In genomic region chr4:68910942-68911341, GRCm38 (mm10) we compare ENCODE assay signal across 31 mouse cellular contexts. TPM values are rescaled to one million over a fixed set of nuclear protein-coding genes. Genes with fewer than 3 reads are reported as not detected.
DNase-seq lines count a peak whose midpoint lies in the region; ATAC-seq and TF ChIP-seq lines count a peak whose summit lies in the region.
"Had no signal": no experiment of that assay in that cellular context is flagged by ENCODE, and none has a peak within 500 bp of the region (broad histone marks: within the 10 kb centered on the region; RNA-seq: fewer than 3 reads in every experiment).

No protein-coding gene starts in this region.

- H3K4me2 ChIP-seq in embryonic facial prominence, embryonic 14.5 days (ENCODE audit: low read depth, low read length) = no peak overlapping the region
- H3K4me2 ChIP-seq: embryonic facial prominence, embryonic 12.5 days; forebrain, embryonic 15.5 days; heart, embryonic 13.5 days; hindbrain, embryonic 15.5 days; liver, embryonic 15.5 days; lung, embryonic 15.5 days; midbrain, embryonic 15.5 days; neural tube, embryonic 15.5 days had no signal

- H3K4me3 ChIP-seq in embryonic facial prominence, embryonic 14.5 days (ENCODE audit: low read depth, low read length) = no peak overlapping the region
- no peak overlapping the region for H3K4me3 ChIP-seq in embryonic facial prominence, embryonic 10.5 days
- H3K4me3 ChIP-seq in layer of hippocampus, adult 2 months = no peak overlapping the region
- H3K4me3 ChIP-seq: embryonic facial prominence, embryonic 12.5 days; forebrain, embryonic 10.5 days; forebrain, embryonic 15.5 days; gastrocnemius, adult 2 months; heart, embryonic 13.5 days; hindbrain, embryonic 10.5 days; hindbrain, embryonic 15.5 days; liver, embryonic 15.5 days; lung, embryonic 15.5 days; midbrain, embryonic 10.5 days; midbrain, embryonic 15.5 days; neural tube, embryonic 15.5 days had no signal

- H3K36me3 ChIP-seq in embryonic facial prominence, embryonic 14.5 days (ENCODE audit: control insufficient read depth, insufficient read depth, low read length) = no peaks in the 10 kb centered on the region
- no peaks in the 10 kb centered on the region for H3K36me3 ChIP-seq in embryonic facial prominence, embryonic 10.5 days (replicated peaks)
- H3K36me3 ChIP-seq: embryonic facial prominence, embryonic 12.5 days; forebrain, embryonic 10.5 days; forebrain, embryonic 15.5 days; G1E; heart, embryonic 13.5 days; hindbrain, embryonic 10.5 days; hindbrain, embryonic 15.5 days; liver, embryonic 15.5 days; lung, embryonic 15.5 days; midbrain, embryonic 10.5 days; midbrain, embryonic 15.5 days; neural tube, embryonic 15.5 days had no signal

- no peaks in the 10 kb centered on the region for H3K4me1 ChIP-seq in embryonic facial prominence, embryonic 14.5 days (ENCODE audit: control insufficient read depth, insufficient read depth, low read length)
- H3K4me1 ChIP-seq in embryonic facial prominence, embryonic 10.5 days = no peaks in the 10 kb centered on the region
- H3K4me1 ChIP-seq: embryonic facial prominence, embryonic 12.5 days; forebrain, embryonic 10.5 days; liver, embryonic 15.5 days; midbrain, embryonic 10.5 days; midbrain, embryonic 15.5 days had no signal

- DNase-seq in embryonic facial prominence, embryonic 14.5 days (ENCODE audit: low spot score) = peak; percentile 28
- DNase-seq in embryonic facial prominence, embryonic 10.5 days (ENCODE audit: low spot score) = no peak
- DNase-seq in layer of hippocampus, adult 2 months (ENCODE audit: low spot score in 2 of 2) = no peak
- DNase-seq in layer of hippocampus, adult 9-11 months = no peak
- DNase-seq in NIH3T3 (ENCODE audit: low read depth) = peak; percentile 43
- peak; percentile 35 to 66 for DNase-seq in left cerebral cortex, adult 9 months (ENCODE audit: low spot score in 2 of 2)
- DNase-seq in Muller cell, postnatal 12 days (ENCODE audit: inconsistent ontology term) = no peak
- no peak for DNase-seq in testis, postnatal 10 days (ENCODE audit: low spot score)
- DNase-seq: adrenal gland, postnatal 25 days; cerebellum, adult 8-10 months; cerebellum, postnatal 36 days; gastrocnemius, adult 2 months; heart, postnatal 10 days; kidney, adult 11 months; kidney, postnatal 14 days; liver; thymus, postnatal 14 days had no signal

- H3K9me3 ChIP-seq in embryonic facial prominence, embryonic 14.5 days (ENCODE audit: control insufficient read depth, low read length) = no peaks in the 10 kb centered on the region
- H3K9me3 ChIP-seq in embryonic facial prominence, embryonic 10.5 days = no peaks in the 10 kb centered on the region
- H3K9me3 ChIP-seq: embryonic facial prominence, embryonic 12.5 days; forebrain, embryonic 10.5 days; forebrain, embryonic 15.5 days; heart, embryonic 13.5 days; hindbrain, embryonic 10.5 days; hindbrain, embryonic 15.5 days; liver, embryonic 15.5 days; lung, embryonic 15.5 days; midbrain, embryonic 10.5 days; midbrain, embryonic 15.5 days; neural tube, embryonic 15.5 days had no signal

- H3K27ac ChIP-seq in embryonic facial prominence, embryonic 14.5 days (replicated peaks; ENCODE audit: low read depth, low read length) = no peak overlapping the region
- no peak overlapping the region for H3K27ac ChIP-seq in embryonic facial prominence, embryonic 10.5 days (replicated peaks)
- peak overlapping the region; percentile 44 for H3K27ac ChIP-seq in layer of hippocampus, adult 2 months
- H3K27ac ChIP-seq: embryonic facial prominence, embryonic 12.5 days; forebrain, embryonic 10.5 days; forebrain, embryonic 15.5 days; gastrocnemius, adult 2 months; heart, embryonic 13.5 days; hindbrain, embryonic 10.5 days; hindbrain, embryonic 15.5 days; liver, embryonic 15.5 days; lung, embryonic 15.5 days; midbrain, embryonic 10.5 days; midbrain, embryonic 15.5 days; neural tube, embryonic 15.5 days had no signal

- H3K9ac ChIP-seq in embryonic facial prominence, embryonic 14.5 days (ENCODE audit: low read depth, low read length) = no peak overlapping the region
- H3K9ac ChIP-seq: embryonic facial prominence, embryonic 12.5 days; forebrain, embryonic 15.5 days; heart, embryonic 13.5 days; hindbrain, embryonic 15.5 days; liver, embryonic 15.5 days; lung, embryonic 15.5 days; midbrain, embryonic 15.5 days; neural tube, embryonic 15.5 days had no signal

- H3K27me3 ChIP-seq in embryonic facial prominence, embryonic 14.5 days (replicated peaks; ENCODE audit: control insufficient read depth, insufficient read depth, low read length) = no peaks in the 10 kb centered on the region
- H3K27me3 ChIP-seq in embryonic facial prominence, embryonic 10.5 days (replicated peaks; ENCODE audit: low read depth, poor library complexity, severe bottlenecking) = no peaks in the 10 kb centered on the region
- H3K27me3 ChIP-seq: embryonic facial prominence, embryonic 12.5 days; forebrain, embryonic 15.5 days; heart, embryonic 13.5 days; hindbrain, embryonic 15.5 days; liver, embryonic 15.5 days; lung, embryonic 15.5 days; midbrain, embryonic 15.5 days; neural tube, embryonic 15.5 days had no signal

- WGBS in embryonic facial prominence, embryonic 14.5 days = 29% methylated on average over 3 of the region's 3 CpGs
- 65% methylated on average over 3 of the region's 3 CpGs for WGBS in embryonic facial prominence, embryonic 10.5 days

- TF ChIP-seq CTCF in layer of hippocampus, adult 2 months (conservative IDR thresholded peaks at IDR 0.05) = no peak

- ATAC-seq in embryonic facial prominence, embryonic 14.5 days (ENCODE audit: low read depth) = no peak
- ATAC-seq: forebrain, embryonic 15.5 days; inflammation-experienced regulatory T-cells, adult 6 months; midbrain, embryonic 15.5 days had no signal

RNA-seq across cellular contexts. Expression of gene Brinp1, which starts 43.3 kb away (rescaled TPM):
- polyA plus RNA-seq in embryonic facial prominence, embryonic 14.5 days (2014; fragmentation: Nextera tagmentation; extraction: Ambion mirVana) = 13.2 and 16.4 TPM in 2 replicates
- polyA plus RNA-seq in embryonic facial prominence, embryonic 10.5 days (2016; fragmentation: Nextera tagmentation; extraction: Ambion mirVana) = 1.3 and 2.7 TPM in 2 replicates
- total RNA-seq in layer of hippocampus, adult 2 months (2021) = 100 to 1,000 TPM; 204 to 210 TPM
- total RNA-seq: gastrocnemius, adult 2 months; megakaryocyte progenitor cell, adult 5-6 weeks had no signal
- polyA plus RNA-seq: G1E; inflammation-experienced regulatory T-cells, adult 6 months had no signal

Comparison
In these comparisons a context has a peak if more than half of its experiments do, and no peak if none do; other contexts are left out.
1. DNase-seq: peak in embryonic facial prominence, embryonic 14.5 days (single experiment), NIH3T3 (single experiment) and left cerebral cortex, adult 9 months (2 of 2); none in embryonic facial prominence, embryonic 10.5 days (single experiment), layer of hippocampus, adult 2 months (0 of 2), layer of hippocampus, adult 9-11 months (single experiment), Muller cell, postnatal 12 days (single experiment) and testis, postnatal 10 days (single experiment).